Mouse (Mus musculus): ENCODE data around the gene Etv2. TPM values are rescaled to one million over a fixed set of nuclear protein-coding genes. Genes with fewer than 3 reads are reported as not detected.

Gene Etv2
- polyA plus RNA-seq, 1 experiment from 2014 or later: not detected

Small RNAs within 50 kb of the gene (microRNA-seq; reads per million reads assigned to microRNA genes)
- not detected for gene Mir3569

Other genes starting within 250 kb of the Etv2 start
- gene Tyrobp, start 222.1 kb downstream of the Etv2 start, polyA plus RNA-seq (2016; fragmentation: Nextera tagmentation; extraction: Ambion mirVana): 11.3 and 11.7 TPM in 2 replicates
- not detected in 2 replicates for gene Hcst, start 216.0 kb downstream of the Etv2 start, polyA plus RNA-seq (2016; fragmentation: Nextera tagmentation; extraction: Ambion mirVana)
- 0.97 and 1.4 TPM in 2 replicates for gene Nfkbid, start 214.1 kb downstream of the Etv2 start, polyA plus RNA-seq (2016; fragmentation: Nextera tagmentation; extraction: Ambion mirVana)
- gene Aplp1, start 190.3 kb downstream of the Etv2 start, polyA plus RNA-seq (2016; fragmentation: Nextera tagmentation; extraction: Ambion mirVana): 214 and 237 TPM in 2 replicates
- 1.1 and 1.6 TPM in 2 replicates for gene Kirrel2, start 178.2 kb downstream of the Etv2 start, polyA plus RNA-seq (2016; fragmentation: Nextera tagmentation; extraction: Ambion mirVana)
- gene Nphs1, start 177.5 kb downstream of the Etv2 start, polyA plus RNA-seq (2016; fragmentation: Nextera tagmentation; extraction: Ambion mirVana): 0.09 and 0.35 TPM in 2 replicates
- not detected in 2 replicates for gene Prodh2, start 142.2 kb downstream of the Etv2 start, polyA plus RNA-seq (2016; fragmentation: Nextera tagmentation; extraction: Ambion mirVana)
- gene Arhgap33, start 100.8 kb downstream of the Etv2 start, polyA plus RNA-seq (2016; fragmentation: Nextera tagmentation; extraction: Ambion mirVana): 89.4 and 98.9 TPM in 2 replicates
- gene Hspb6, start 83.7 kb downstream of the Etv2 start, polyA plus RNA-seq (2016; fragmentation: Nextera tagmentation; extraction: Ambion mirVana): 7.9 and 8.4 TPM in 2 replicates
- 16.1 and 18.6 TPM in 2 replicates for gene Proser3, start 83.6 kb downstream of the Etv2 start, polyA plus RNA-seq (2016; fragmentation: Nextera tagmentation; extraction: Ambion mirVana)
- 51.7 and 63.1 TPM in 2 replicates for gene Lin37, start 76.0 kb downstream of the Etv2 start, polyA plus RNA-seq (2016; fragmentation: Nextera tagmentation; extraction: Ambion mirVana)
- 88.1 and 95.7 TPM in 2 replicates for gene U2af1l4, start 72.6 kb downstream of the Etv2 start, polyA plus RNA-seq (2016; fragmentation: Nextera tagmentation; extraction: Ambion mirVana)
- 24.0 and 24.9 TPM in 2 replicates for gene Gm49396, start 72.5 kb downstream of the Etv2 start, polyA plus RNA-seq (2016; fragmentation: Nextera tagmentation; extraction: Ambion mirVana)
- gene Psenen, start 72.2 kb downstream of the Etv2 start, polyA plus RNA-seq (2016; fragmentation: Nextera tagmentation; extraction: Ambion mirVana): 142 and 145 TPM in 2 replicates
- gene Igflr1, start 70.4 kb downstream of the Etv2 start, polyA plus RNA-seq (2016; fragmentation: Nextera tagmentation; extraction: Ambion mirVana): 3.4 and 5.6 TPM in 2 replicates
- 13.0 TPM in 2 replicates for gene Kmt2b, start 47.1 kb downstream of the Etv2 start, polyA plus RNA-seq (2016; fragmentation: Nextera tagmentation; extraction: Ambion mirVana)
- gene Zbtb32, start 36.9 kb downstream of the Etv2 start, polyA plus RNA-seq (2016; fragmentation: Nextera tagmentation; extraction: Ambion mirVana): 0.32 and 0.46 TPM in 2 replicates
- gene Upk1a, start 23.0 kb downstream of the Etv2 start, polyA plus RNA-seq (2016; fragmentation: Nextera tagmentation; extraction: Ambion mirVana): 0.23 and 0.61 TPM in 2 replicates
- gene Cox6b1, start 9.7 kb downstream of the Etv2 start, polyA plus RNA-seq (2016; fragmentation: Nextera tagmentation; extraction: Ambion mirVana): 814 and 871 TPM in 2 replicates
- 144 and 150 TPM in 2 replicates for gene Rbm42, start 14.5 kb upstream of the Etv2 start, polyA plus RNA-seq (2016; fragmentation: Nextera tagmentation; extraction: Ambion mirVana)
- gene Haus5, start 29.1 kb upstream of the Etv2 start, polyA plus RNA-seq (2016; fragmentation: Nextera tagmentation; extraction: Ambion mirVana): 63.7 and 64.5 TPM in 2 replicates
- not detected in 2 replicates for gene Pmis2, start 35.8 kb upstream of the Etv2 start, polyA plus RNA-seq (2016; fragmentation: Nextera tagmentation; extraction: Ambion mirVana)
- 0.33 TPM in 1 of 2 replicates, not detected in the other for gene 2200002J24Rik, start 63.1 kb upstream of the Etv2 start, polyA plus RNA-seq (2016; fragmentation: Nextera tagmentation; extraction: Ambion mirVana)
- gene Atp4a, start 76.4 kb upstream of the Etv2 start, polyA plus RNA-seq (2016; fragmentation: Nextera tagmentation; extraction: Ambion mirVana): 1.6 and 1.8 TPM in 2 replicates
- gene Tmem147, start 93.7 kb upstream of the Etv2 start, polyA plus RNA-seq (2016; fragmentation: Nextera tagmentation; extraction: Ambion mirVana): 135 and 144 TPM in 2 replicates
- gene Gapdhs, start 107.8 kb upstream of the Etv2 start, polyA plus RNA-seq (2016; fragmentation: Nextera tagmentation; extraction: Ambion mirVana): 0.49 and 0.69 TPM in 2 replicates
- gene Sbsn, start 115.6 kb upstream of the Etv2 start, polyA plus RNA-seq (2016; fragmentation: Nextera tagmentation; extraction: Ambion mirVana): 1.5 and 2.0 TPM in 2 replicates
- not detected in 2 replicates for gene Dmkn, start 127.9 kb upstream of the Etv2 start, polyA plus RNA-seq (2016; fragmentation: Nextera tagmentation; extraction: Ambion mirVana)
- not detected in 2 replicates for gene Krtdap, start 152.0 kb upstream of the Etv2 start, polyA plus RNA-seq (2016; fragmentation: Nextera tagmentation; extraction: Ambion mirVana)
- not detected in 2 replicates for gene Ffar2, start 187.9 kb upstream of the Etv2 start, polyA plus RNA-seq (2016; fragmentation: Nextera tagmentation; extraction: Ambion mirVana)
- not detected in 2 replicates for gene Ffar3, start 220.3 kb upstream of the Etv2 start, polyA plus RNA-seq (2016; fragmentation: Nextera tagmentation; extraction: Ambion mirVana)
- gene Ffar1, start 225.7 kb upstream of the Etv2 start, polyA plus RNA-seq (2016; fragmentation: Nextera tagmentation; extraction: Ambion mirVana): not detected in 2 replicates
- gene Cd22, start 244.5 kb upstream of the Etv2 start, polyA plus RNA-seq (2016; fragmentation: Nextera tagmentation; extraction: Ambion mirVana): not detected in 2 replicates

All from forebrain, embryonic 12.5 days (tissue).